28 mouse cellular contexts compared by ENCODE assay signal in the genomic region with DNA sequence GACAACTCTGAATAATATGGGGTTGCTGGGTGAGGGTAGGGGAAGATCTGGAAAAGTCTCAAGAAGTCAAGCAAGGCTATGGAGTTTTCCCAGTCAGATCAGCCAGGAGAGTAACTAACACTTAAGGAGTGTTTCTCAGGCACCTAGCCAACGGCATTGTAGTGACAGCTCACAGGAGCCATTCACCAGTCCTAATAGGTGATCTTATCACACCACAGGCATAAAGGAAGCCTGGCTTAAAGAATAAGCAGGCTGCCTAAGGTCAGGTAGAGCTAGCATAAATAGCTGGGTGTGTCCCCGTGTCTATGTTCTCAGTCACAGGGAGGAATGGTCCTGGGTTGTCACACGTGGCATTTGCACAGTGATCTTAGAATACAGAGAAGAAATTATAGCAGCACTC. TPM values are rescaled to one million over a fixed set of nuclear protein-coding genes. Genes with fewer than 3 reads are reported as not detected.
DNase-seq lines count a peak whose midpoint lies in the region; ATAC-seq and TF ChIP-seq lines count a peak whose summit lies in the region.
"Had no signal": no experiment of that assay in that cellular context is flagged by ENCODE, and none has a peak within 500 bp of the region (broad histone marks: within the 10 kb centered on the region; RNA-seq: fewer than 3 reads in every experiment).

No protein-coding gene starts in this region.

- 0 out of 2 replicates have a peak overlapping the region, but pooled peaks have one; percentile 22 for H3K9ac ChIP-seq in liver, embryonic 13.5 days
- H3K9ac ChIP-seq in liver, postnatal 0 days (replicated peaks), result no peak overlapping the region
- H3K9ac ChIP-seq in stomach, postnatal 0 days (ENCODE audit: low read length), result no peak overlapping the region
- H3K9ac ChIP-seq: embryonic facial prominence, embryonic 15.5 days; forebrain, postnatal 0 days; limb, embryonic 15.5 days had no signal

- 58% methylated on average over 3 of the region's 3 CpGs for WGBS in liver, embryonic 13.5 days (ENCODE audit: insufficient replicate concordance)
- WGBS in liver, postnatal 0 days (ENCODE audit: insufficient replicate concordance), result 75% methylated on average over 3 of the region's 3 CpGs
- 25% methylated on average over 3 of the region's 3 CpGs for WGBS in large intestine, adult 2 months
- WGBS in stomach, postnatal 0 days, result 49% methylated on average over 3 of the region's 3 CpGs

- no peaks in the 10 kb centered on the region for H3K9me3 ChIP-seq in liver, embryonic 13.5 days (replicated peaks)
- no peaks in the 10 kb centered on the region for H3K9me3 ChIP-seq in liver, postnatal 0 days (ENCODE audit: low read length)
- no peaks in the 10 kb centered on the region for H3K9me3 ChIP-seq in stomach, postnatal 0 days (ENCODE audit: control insufficient read depth, low read length)
- H3K9me3 ChIP-seq: embryonic facial prominence, embryonic 10.5 days; embryonic facial prominence, embryonic 15.5 days; forebrain, embryonic 12.5 days; limb, embryonic 15.5 days; neural tube, embryonic 12.5 days had no signal

- no peak for TF ChIP-seq EP300 in liver, postnatal 0 days (IDR thresholded peaks at IDR 0.05; ENCODE audit: low read depth)
- no peak for TF ChIP-seq EP300 in stomach, postnatal 0 days (optimal IDR thresholded peaks at IDR 0.05)

- H3K36me3 ChIP-seq in liver, embryonic 13.5 days, result peaks cover 4% of the 10 kb centered on the region; the same call in 1 of the 2 replicates
- H3K36me3 ChIP-seq in liver, postnatal 0 days (replicated peaks; ENCODE audit: insufficient read depth, low read length), result 0 out of 2 replicates have a peak, but pooled peaks cover 5% of the 10 kb centered on the region
- H3K36me3 ChIP-seq in stomach, postnatal 0 days (ENCODE audit: control insufficient read depth, insufficient read depth, low read length), result no peaks in the 10 kb centered on the region

- peaks cover 18% of the 10 kb centered on the region for H3K4me1 ChIP-seq in liver, embryonic 13.5 days (replicated peaks)
- H3K4me1 ChIP-seq in liver, postnatal 0 days (ENCODE audit: insufficient read depth), result peaks cover 9% of the 10 kb centered on the region; the same call in 1 of the 2 replicates
- no peaks in the 10 kb centered on the region for H3K4me1 ChIP-seq in stomach, postnatal 0 days (replicated peaks; ENCODE audit: control insufficient read depth, insufficient read depth)
- H3K4me1 ChIP-seq: neural tube, embryonic 12.5 days had no signal

- DNase-seq in liver, embryonic 13.5 days, result no peak
- no peak for DNase-seq in liver, postnatal 0 days
- peak; percentile 59 for DNase-seq in MN1 (ENCODE audit: low spot score)
- peak; percentile 75 for DNase-seq in large intestine, adult 2 months (ENCODE audit: low read depth, low spot score)
- DNase-seq in stomach, postnatal 0 days (ENCODE audit: low spot score), result peak; percentile 61
- DNase-seq in urinary bladder, adult 2 months (ENCODE audit: low spot score), result no peak
- no peak for DNase-seq in natural killer cell, adult 2 months (ENCODE audit: low spot score in 2 of 2)
- DNase-seq: adrenal gland, adult 2 months; cerebellum, adult 2 months; cerebellum, postnatal 25 days; forebrain, postnatal 0 days; gastrocnemius, postnatal 10 days; heart, adult 11 months; kidney, adult 2 months; kidney, postnatal 36 days; midbrain, embryonic 14.5 days; right cerebral cortex, adult 18-20 months; right cerebral cortex, postnatal 4 days; thymus, adult 2 months; thymus, postnatal 4 days had no signal

- H3K27me3 ChIP-seq in liver, embryonic 13.5 days, result 0 out of 2 replicates have a peak, but pooled peaks cover 3% of the 10 kb centered on the region
- H3K27me3 ChIP-seq in liver, postnatal 0 days (ENCODE audit: insufficient read depth, low read length), result no peaks in the 10 kb centered on the region
- H3K27me3 ChIP-seq in stomach, postnatal 0 days (ENCODE audit: control insufficient read depth, insufficient read depth, low read length), result no peaks in the 10 kb centered on the region
- H3K27me3 ChIP-seq: embryonic facial prominence, embryonic 15.5 days; forebrain, embryonic 12.5 days; limb, embryonic 15.5 days had no signal

- H3K4me2 ChIP-seq in liver, embryonic 13.5 days, result no peak overlapping the region
- H3K4me2 ChIP-seq in liver, postnatal 0 days (ENCODE audit: low read depth, low read length), result no peak overlapping the region
- no peak overlapping the region; the same call in 1 of the 2 replicates for H3K4me2 ChIP-seq in stomach, postnatal 0 days (replicated peaks; ENCODE audit: low read depth)

- no peak for TF ChIP-seq CTCF in liver, postnatal 0 days (IDR thresholded peaks at IDR 0.05; ENCODE audit: low read depth)
- TF ChIP-seq CTCF in stomach, postnatal 0 days (IDR thresholded peaks at IDR 0.05; ENCODE audit: low read depth), result no peak

- H3K4me3 ChIP-seq in liver, embryonic 13.5 days (replicated peaks), result no peak overlapping the region
- H3K4me3 ChIP-seq in liver, postnatal 0 days (ENCODE audit: low read depth, low read length), result no peak overlapping the region
- no peak overlapping the region for H3K4me3 ChIP-seq in stomach, postnatal 0 days (ENCODE audit: low read depth, low read length)

- no peak for ATAC-seq in liver, embryonic 13.5 days (ENCODE audit: low read depth)
- no peak for ATAC-seq in liver, postnatal 0 days
- ATAC-seq in stomach, postnatal 0 days (ENCODE audit: low FRiP score, low TSS enrichment), result peak; percentile 88
- ATAC-seq: activated CD4-positive, CD25-positive, alpha-beta regulatory T cell, adult 4 months; forebrain, postnatal 0 days had no signal

- H3K27ac ChIP-seq in liver, embryonic 13.5 days, result no peak overlapping the region
- H3K27ac ChIP-seq in liver, postnatal 0 days (ENCODE audit: low read depth), result no peak overlapping the region
- H3K27ac ChIP-seq in stomach, postnatal 0 days (replicated peaks), result no peak overlapping the region
- H3K27ac ChIP-seq: embryonic facial prominence, embryonic 10.5 days; embryonic facial prominence, embryonic 15.5 days; forebrain, embryonic 12.5 days; hindbrain, embryonic 14.5 days; limb, embryonic 15.5 days; macrophage; neural tube, embryonic 12.5 days had no signal

RNA-seq across cellular contexts. Expression of a gene that starts 1.2 kb away (rescaled TPM):
- 2.8 and 3.0 TPM in 2 replicates for polyA plus RNA-seq in liver, embryonic 13.5 days (2015; fragmentation: Nextera tagmentation; extraction: Ambion mirVana)
- 1.9 and 2.2 TPM in 2 replicates for polyA plus RNA-seq in liver, postnatal 0 days (2015; fragmentation: Nextera tagmentation; extraction: Ambion mirVana)
- 13.2 and 25.7 TPM in 2 replicates for polyA plus RNA-seq in large intestine, adult 2 months (2012; rRNA removed)
- polyA plus RNA-seq in stomach, postnatal 0 days (2015; fragmentation: Nextera tagmentation; extraction: Ambion mirVana), result 6.0 and 6.5 TPM in 2 replicates
- polyA plus RNA-seq in urinary bladder, adult 2 months (2012; rRNA removed), result 9.4 and 9.8 TPM in 2 replicates

RNA-seq across cellular contexts. Expression of a gene that starts 18.7 kb away (rescaled TPM):
- polyA plus RNA-seq in liver, embryonic 13.5 days (2015; fragmentation: Nextera tagmentation; extraction: Ambion mirVana), result 21.0 and 25.2 TPM in 2 replicates
- polyA plus RNA-seq in liver, postnatal 0 days (2015; fragmentation: Nextera tagmentation; extraction: Ambion mirVana), result 8.1 and 10.1 TPM in 2 replicates
- polyA plus RNA-seq in large intestine, adult 2 months (2012; rRNA removed), result 5.0 and 6.9 TPM in 2 replicates
- 7.1 and 7.3 TPM in 2 replicates for polyA plus RNA-seq in stomach, postnatal 0 days (2015; fragmentation: Nextera tagmentation; extraction: Ambion mirVana)
- 20.2 and 25.4 TPM in 2 replicates for polyA plus RNA-seq in urinary bladder, adult 2 months (2012; rRNA removed)

RNA-seq across cellular contexts. Expression of a gene that starts 54.5 kb away (rescaled TPM):
- 75.4 and 92.7 TPM in 2 replicates for polyA plus RNA-seq in liver, embryonic 13.5 days (2015; fragmentation: Nextera tagmentation; extraction: Ambion mirVana)
- polyA plus RNA-seq in liver, postnatal 0 days (2015; fragmentation: Nextera tagmentation; extraction: Ambion mirVana), result 24.9 and 31.2 TPM in 2 replicates
- 34.0 and 37.2 TPM in 2 replicates for polyA plus RNA-seq in large intestine, adult 2 months (2012; rRNA removed)
- polyA plus RNA-seq in stomach, postnatal 0 days (2015; fragmentation: Nextera tagmentation; extraction: Ambion mirVana), result 38.6 and 39.0 TPM in 2 replicates
- 32.3 and 37.1 TPM in 2 replicates for polyA plus RNA-seq in urinary bladder, adult 2 months (2012; rRNA removed)

RNA-seq across cellular contexts. Expression of a gene that starts 54.7 kb away (rescaled TPM):
- 32.0 and 36.5 TPM in 2 replicates for polyA plus RNA-seq in liver, embryonic 13.5 days (2015; fragmentation: Nextera tagmentation; extraction: Ambion mirVana)
- polyA plus RNA-seq in liver, postnatal 0 days (2015; fragmentation: Nextera tagmentation; extraction: Ambion mirVana), result 22.5 and 22.7 TPM in 2 replicates
- polyA plus RNA-seq in large intestine, adult 2 months (2012; rRNA removed), result 29.3 and 36.6 TPM in 2 replicates
- 34.1 and 34.9 TPM in 2 replicates for polyA plus RNA-seq in stomach, postnatal 0 days (2015; fragmentation: Nextera tagmentation; extraction: Ambion mirVana)
- polyA plus RNA-seq in urinary bladder, adult 2 months (2012; rRNA removed), result 40.9 and 43.1 TPM in 2 replicates

Comparison
In these comparisons a context has a peak if more than half of its experiments do, and no peak if none do; other contexts are left out.
1. DNase-seq: peak in MN1 (single experiment), large intestine, adult 2 months (single experiment) and stomach, postnatal 0 days (single experiment); none in liver, embryonic 13.5 days (single experiment), liver, postnatal 0 days (single experiment), urinary bladder, adult 2 months (single experiment) and natural killer cell, adult 2 months (0 of 2).